Mouse (Mus musculus): Measurements from ENCODE around the gene Alk.

Alk gene

GRCm38 (mm10) chr17:71823622-71824306, 780.7 kb downstream of the Alk start:
- in situ Hi-C loops (cut with MboI, MseI), result no loop called here

Measured in T-helper 17 cell (primary cell).